Mouse (Mus musculus): Measurements from ENCODE around the gene Ilvbl. TPM values are rescaled to one million over a fixed set of nuclear protein-coding genes. Genes with fewer than 3 reads are reported as not detected.

Ilvbl gene
- polyA plus RNA-seq, 1 experiment from 2014 or later, result 50.3 TPM

Small RNA genes within 50 kb of the gene (microRNA-seq; reads per million reads assigned to microRNA genes)
- not detected for gene Gm27541

Other genes starting within 250 kb of the Ilvbl start
- 84.9 and 88.7 TPM in 2 replicates for gene Agpat3, start 221.9 kb upstream of the Ilvbl start, polyA plus RNA-seq (2015; fragmentation: Nextera tagmentation; extraction: Ambion mirVana)
- gene Rrp1, start 161.3 kb upstream of the Ilvbl start, polyA plus RNA-seq (2015; fragmentation: Nextera tagmentation; extraction: Ambion mirVana), result 287 and 316 TPM in 2 replicates
- 182 and 209 TPM in 2 replicates for gene Cstb, start 148.7 kb upstream of the Ilvbl start, polyA plus RNA-seq (2015; fragmentation: Nextera tagmentation; extraction: Ambion mirVana)
- gene Pdxk, start 109.4 kb upstream of the Ilvbl start, polyA plus RNA-seq (2015; fragmentation: Nextera tagmentation; extraction: Ambion mirVana), result 17.2 and 20.4 TPM in 2 replicates
- not detected in 2 replicates for gene Olfr1358, start 56.9 kb upstream of the Ilvbl start, polyA plus RNA-seq (2015; fragmentation: Nextera tagmentation; extraction: Ambion mirVana)
- gene Syde1, start 17.6 kb downstream of the Ilvbl start, polyA plus RNA-seq (2015; fragmentation: Nextera tagmentation; extraction: Ambion mirVana), result 16.7 and 18.7 TPM in 2 replicates
- gene Olfr1357, start 43.7 kb downstream of the Ilvbl start, polyA plus RNA-seq (2015; fragmentation: Nextera tagmentation; extraction: Ambion mirVana), result not detected in 2 replicates
- gene Casp14, start 143.9 kb downstream of the Ilvbl start, polyA plus RNA-seq (2015; fragmentation: Nextera tagmentation; extraction: Ambion mirVana), result 0.27 TPM in 1 of 2 replicates, not detected in the other
- gene Ccdc105, start 178.7 kb downstream of the Ilvbl start, polyA plus RNA-seq (2015; fragmentation: Nextera tagmentation; extraction: Ambion mirVana), result not detected in 2 replicates
- 0.49 and 0.81 TPM in 2 replicates for gene Slc1a6, start 206.2 kb downstream of the Ilvbl start, polyA plus RNA-seq (2015; fragmentation: Nextera tagmentation; extraction: Ambion mirVana)